Mouse (Mus musculus) kidney, adult 2 months (tissue): ENCODE data around the gene Msl2. TPM values are rescaled to one million over a fixed set of nuclear protein-coding genes. Genes with fewer than 3 reads are reported as not detected.
A peak's percentile ranks its signal among the peaks of the same experiment; 100 is the strongest.

ENCODE experiments used
- DNase-seq: peaks from one replicate; pipeline ENCODE4 v3.0.0; 2021
- H3K27ac ChIP-seq: fragments of 200-500 bp; 2 replicates; pipeline ENCODE4 v1.5.1; 2012; ENCODE audit warnings: low read depth, low read length, control low read depth, inconsistent platforms; ENCODE audit not compliant: insufficient read depth
- H3K27me3 ChIP-seq: fragments of 200-500 bp; replicated peaks from 2 replicates; pipeline ENCODE4 v1.6.1; 2012; ENCODE audit warnings: mild to moderate bottlenecking, moderate library complexity, low read length, inconsistent platforms; ENCODE audit not compliant: control insufficient read depth, insufficient read depth
- H3K36me3 ChIP-seq: fragments of 200-500 bp; 2 replicates; pipeline ENCODE4 v1.6.1; 2012; ENCODE audit warnings: mild to moderate bottlenecking, moderate library complexity, low read length, inconsistent platforms; ENCODE audit not compliant: control insufficient read depth, insufficient read depth
- H3K4me1 ChIP-seq: fragments of 200-500 bp; 2 replicates; pipeline ENCODE4 v1.6.1; 2011; ENCODE audit warnings: low read length; ENCODE audit not compliant: control insufficient read depth, insufficient read depth
- H3K4me3 ChIP-seq: fragments of 200-500 bp; 2 replicates; pipeline ENCODE4 v1.5.1; 2011; ENCODE audit warnings: mild to moderate bottlenecking, low read depth, low read length, control low read depth; ENCODE audit not compliant: insufficient read depth
- CTCF ChIP-seq: fragments of 200-500 bp; conservative IDR thresholded peaks from 2 replicates; pipeline ENCODE4 v1.5.1; 2011; ENCODE audit warnings: low read depth, mild to moderate bottlenecking, control low read depth, low read length, moderate library complexity, mixed read lengths; ENCODE audit not compliant: insufficient read depth, insufficient read length
- POLR2A ChIP-seq: fragments of 200-500 bp; IDR thresholded peaks from one replicate; pipeline ENCODE4 v1.6.1; 2011; ENCODE audit warnings: low read depth, low read length, control low read depth
- WGBS: fragments of 180-500 bp; shearing (Covaris S2); methylation state at CpG from one replicate; pipeline ENCODE4 v1.1.7; 2018; 5-methylcytosine and 5-hydroxymethylcytosine counted together
- polyA plus RNA-seq: library from polyadenylated mRNA; depleted of rRNA; stranded (reverse); fragments of >200 nt; gene quantifications from 2 replicates; pipeline ENCODE4 v1.2.3, GENCODE M21; 2012

Gene Msl2
- polyA plus RNA-seq, 1 experiment, result 17.7 TPM

DNA sequence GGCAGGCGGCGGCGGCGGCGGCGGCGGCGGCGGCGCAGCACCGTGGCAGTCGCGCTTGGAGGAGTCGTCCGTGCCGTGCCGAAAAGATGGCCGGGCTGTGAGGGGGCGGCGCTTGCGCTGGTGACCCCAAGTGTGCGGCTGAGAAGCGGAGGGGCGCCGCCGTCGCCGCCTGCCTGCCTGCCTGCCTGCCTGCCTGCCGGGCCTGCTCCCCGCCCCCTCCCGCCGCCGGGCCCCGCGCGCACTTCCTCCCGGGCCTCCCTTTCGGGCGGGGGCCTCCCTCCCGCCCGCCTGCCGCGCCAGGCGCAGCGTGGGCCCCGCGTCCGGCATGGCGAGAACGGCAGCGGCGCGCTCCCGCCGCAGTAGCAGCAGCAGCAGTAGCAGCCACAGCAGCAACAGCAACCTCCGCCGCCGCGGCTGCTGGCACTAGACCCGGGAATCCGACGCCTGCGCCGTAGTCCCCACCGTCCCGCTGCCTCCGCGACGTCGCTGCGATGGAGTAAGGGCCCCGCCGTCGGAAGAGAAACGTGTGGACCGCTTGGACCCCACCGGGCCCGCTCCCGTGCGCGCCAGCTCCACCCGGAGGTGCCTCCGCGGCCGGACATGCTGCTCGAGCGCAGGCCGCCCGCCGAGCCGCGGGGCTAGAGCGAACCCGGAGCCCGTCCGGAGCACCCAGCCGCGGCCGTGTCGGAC lies 576 bp downstream of the Msl2 start:
- under 1% methylated on average over 76 of the region's 100 CpGs for WGBS
- TF ChIP-seq CTCF, result no peak
- peak; percentile 27 for TF ChIP-seq POLR2A
- H3K27me3 ChIP-seq, result no peaks in the 10 kb centered on the region
- peaks cover 12% of the 10 kb centered on the region for H3K4me1 ChIP-seq
- peak; percentile 93 for DNase-seq
- H3K27ac ChIP-seq, result peak overlapping the region; percentile 100
- H3K4me3 ChIP-seq, result peak overlapping the region; percentile 92
- no peaks in the 10 kb centered on the region for H3K36me3 ChIP-seq

DNA sequence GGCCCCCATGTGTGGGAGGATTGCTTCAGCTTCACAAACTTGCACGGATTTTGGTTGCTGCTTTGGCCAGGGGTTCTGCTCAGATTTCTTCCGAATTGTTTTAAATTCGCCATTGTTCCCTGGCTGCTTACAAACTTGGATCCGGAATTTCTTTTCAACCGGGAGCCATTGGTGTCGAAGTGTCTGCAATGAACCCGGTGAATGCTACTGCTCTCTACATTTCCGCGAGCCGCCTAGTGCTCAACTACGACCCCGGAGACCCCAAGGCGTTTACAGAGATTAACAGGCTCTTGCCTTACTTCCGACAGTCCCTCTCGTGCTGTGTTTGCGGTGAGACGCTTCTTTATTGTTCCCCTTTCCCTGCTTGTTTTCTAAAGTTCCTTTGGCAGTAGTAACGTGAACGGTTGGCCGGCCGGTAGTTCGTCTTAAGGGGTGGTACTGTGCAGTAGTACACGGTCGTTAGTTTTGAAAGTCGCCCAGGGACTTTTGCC lies 1.2 kb downstream of the Msl2 start:
- under 1% methylated on average over 25 of the region's 25 CpGs for WGBS
- Histone ChIP-seq H3K36me3 (no peaks in the 10 kb centered on the region), H3K27me3 (no peaks in the 10 kb centered on the region), H3K4me3 (peak overlapping the region; percentile 92), H3K27ac (peak overlapping the region; percentile 100), H3K4me1 (peaks cover 14% of the 10 kb centered on the region)
- peak; percentile 35 for DNase-seq
- TF ChIP-seq POLR2A, result no peak

DNA sequence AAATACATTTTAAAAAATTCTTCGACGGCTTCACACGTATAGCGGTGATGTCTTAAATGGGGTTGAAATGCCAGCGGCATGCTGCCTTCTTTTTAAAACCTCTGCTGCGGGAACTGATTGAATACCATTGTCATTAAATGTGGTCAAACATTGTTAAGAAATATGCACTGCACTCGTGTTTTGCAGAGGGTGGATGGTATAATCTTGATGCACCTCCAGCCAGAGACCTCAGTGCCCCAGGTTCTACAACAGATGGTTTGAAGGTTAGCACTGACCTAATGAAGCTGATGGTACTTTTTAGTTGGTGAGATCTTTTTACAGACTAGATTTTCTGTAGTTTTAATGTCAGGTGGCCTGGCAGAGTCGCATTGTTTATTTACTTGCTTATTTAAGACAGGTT lies 1.8 kb downstream of the Msl2 start:
- peak overlapping the region; percentile 92 for H3K4me3 ChIP-seq
- no peaks in the 10 kb centered on the region for H3K36me3 ChIP-seq
- peak overlapping the region; percentile 61 for H3K27ac ChIP-seq
- H3K4me1 ChIP-seq, result peaks cover 16% of the 10 kb centered on the region
- TF ChIP-seq POLR2A (no peak), CTCF (no peak)
- WGBS, result under 1% methylated on average over 8 of the region's 8 CpGs
- DNase-seq, result no peak
- no peaks in the 10 kb centered on the region for H3K27me3 ChIP-seq

DNA sequence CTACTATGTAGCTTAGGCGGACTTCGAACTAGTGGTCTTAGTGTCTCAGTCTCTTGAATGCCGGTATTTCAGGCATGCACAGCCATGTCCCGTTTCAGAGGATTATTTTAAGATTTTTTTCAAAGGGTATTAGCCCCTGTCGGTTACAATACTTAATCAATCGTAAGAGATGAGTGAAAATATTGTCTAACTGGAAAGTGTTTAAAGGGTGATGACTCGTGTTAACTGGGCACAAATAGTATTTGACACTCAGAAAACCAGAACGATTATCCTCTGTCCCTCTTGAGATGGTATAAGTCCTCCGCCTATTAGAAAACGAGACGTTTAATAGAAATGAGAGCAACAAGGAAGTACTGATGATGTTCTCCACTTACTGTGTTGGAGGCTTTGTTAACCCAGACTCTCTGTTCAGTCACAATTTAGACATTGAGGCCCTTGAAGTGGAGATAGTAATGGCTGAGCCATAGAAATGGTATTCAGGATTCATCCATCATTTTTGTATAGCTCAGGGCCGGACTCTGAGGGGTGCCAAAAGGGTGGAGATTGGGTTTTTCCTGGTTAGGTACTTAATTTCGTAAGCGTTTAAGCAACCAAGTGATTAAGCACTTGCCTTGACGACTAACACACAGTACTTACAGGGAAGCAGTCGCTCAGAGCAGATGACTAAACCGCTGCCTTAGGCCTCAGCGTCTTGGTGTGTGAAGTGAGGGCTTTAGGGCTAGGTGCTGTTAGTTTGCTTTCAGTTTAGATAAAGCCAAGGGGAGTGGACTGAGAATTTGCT lies 2.4 kb downstream of the Msl2 start:
- TF ChIP-seq CTCF, result no peak
- no peak for TF ChIP-seq POLR2A
- peak overlapping the region; percentile 61 for H3K27ac ChIP-seq
- peak overlapping the region; percentile 92 for H3K4me3 ChIP-seq
- H3K27me3 ChIP-seq, result no peaks in the 10 kb centered on the region
- DNase-seq, result peak; percentile 39
- under 1% methylated on average over 18 of the region's 18 CpGs for WGBS
- no peaks in the 10 kb centered on the region for H3K36me3 ChIP-seq
- H3K4me1 ChIP-seq, result peaks cover 18% of the 10 kb centered on the region

DNA sequence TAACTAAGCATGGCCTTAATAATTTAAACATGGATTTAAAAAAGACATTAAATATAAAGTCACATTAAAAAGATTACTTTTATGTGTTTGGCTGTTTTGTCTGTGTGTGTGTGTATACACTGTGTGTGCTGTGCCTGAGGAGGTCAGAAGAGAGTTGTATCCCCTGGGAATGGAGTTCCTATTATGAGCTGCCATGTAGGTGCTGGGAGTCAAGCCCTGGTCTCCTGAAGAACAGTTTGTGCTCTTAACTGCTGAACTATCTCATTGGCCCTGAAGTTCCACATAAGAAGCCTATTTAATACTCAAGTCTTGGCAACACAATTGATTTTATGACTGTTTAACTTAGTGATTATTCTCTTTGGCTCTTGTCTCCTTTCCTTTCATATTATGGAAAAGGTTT lies 3.6 kb downstream of the Msl2 start:
- Histone ChIP-seq H3K36me3 (no peaks in the 10 kb centered on the region), H3K4me1 (peaks cover 19% of the 10 kb centered on the region), H3K4me3 (peak overlapping the region; percentile 92; the same call in 1 of the 2 replicates), H3K27me3 (no peaks in the 10 kb centered on the region), H3K27ac (no peak overlapping the region)
- DNase-seq, result no peak
- TF ChIP-seq POLR2A (no peak), CTCF (no peak)

DNA sequence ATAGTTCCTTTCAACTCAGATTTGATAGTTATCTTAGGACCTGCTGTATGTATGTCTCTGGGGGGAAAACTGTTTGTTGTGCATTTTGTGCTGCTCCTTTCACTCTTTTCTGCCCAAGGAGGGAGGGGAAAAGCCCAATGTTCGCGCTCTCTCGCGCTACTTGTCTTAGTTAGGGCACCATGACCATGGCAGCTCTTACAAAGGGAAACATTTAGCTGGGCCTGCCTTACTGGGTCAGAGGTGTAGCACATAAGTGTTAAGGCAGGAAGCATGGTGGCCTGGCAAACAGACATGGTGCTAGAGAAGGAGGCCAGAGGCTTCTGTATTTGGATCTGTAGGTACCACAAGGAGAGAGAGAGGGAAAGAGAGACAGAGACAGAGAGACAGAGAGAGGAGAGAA lies 4.7 kb downstream of the Msl2 start:
- H3K4me1 ChIP-seq, result peaks cover 19% of the 10 kb centered on the region
- no peaks in the 10 kb centered on the region for H3K27me3 ChIP-seq
- no peaks in the 10 kb centered on the region for H3K36me3 ChIP-seq
- no peak for DNase-seq
- no peak for TF ChIP-seq CTCF
- TF ChIP-seq POLR2A, result no peak
- H3K27ac ChIP-seq, result no peak overlapping the region
- 28% methylated on average over 4 of the region's 4 CpGs for WGBS
- peak overlapping the region; percentile 31 for H3K4me3 ChIP-seq

DNA sequence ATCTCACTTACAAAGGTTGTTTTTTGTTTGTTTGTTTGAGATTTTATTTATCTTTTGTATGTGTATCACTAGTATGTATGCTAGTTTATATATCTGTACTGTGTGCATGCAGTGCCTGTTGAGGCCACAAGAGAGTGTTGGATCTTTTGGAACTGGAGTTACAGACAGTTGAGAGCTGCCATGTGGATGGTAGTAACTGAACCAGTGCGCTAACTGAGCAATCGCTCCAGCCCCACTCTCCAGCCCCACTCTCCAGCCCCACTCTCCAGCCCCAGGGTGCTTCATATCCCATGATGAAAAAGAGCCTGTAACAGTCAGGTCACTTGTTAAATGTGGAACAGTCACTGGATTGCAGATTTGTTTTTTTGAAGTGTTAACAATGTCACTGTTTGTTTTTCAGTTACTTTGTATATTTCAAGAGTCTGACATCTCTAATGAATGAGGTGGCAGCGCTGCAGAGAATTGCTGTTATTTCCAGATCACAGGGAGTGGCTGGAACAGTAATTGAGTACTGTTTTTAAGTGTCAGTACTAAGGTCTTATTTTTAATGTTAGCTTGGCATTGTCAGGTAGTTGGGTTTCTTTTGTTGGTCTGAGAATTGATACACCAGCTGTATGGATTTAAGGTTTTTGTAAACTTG lies 6.3 kb downstream of the Msl2 start:
- Histone ChIP-seq H3K27me3 (no peaks in the 10 kb centered on the region), H3K27ac (no peak overlapping the region), H3K4me3 (no peak overlapping the region), H3K36me3 (no peaks in the 10 kb centered on the region), H3K4me1 (peaks cover 19% of the 10 kb centered on the region)
- DNase-seq, result no peak
- TF ChIP-seq CTCF (no peak), POLR2A (no peak)
- 34% methylated on average over 3 of the region's 3 CpGs for WGBS
